Mouse (Mus musculus): Measurements from ENCODE around the gene Unk.
A peak's percentile ranks its signal among the peaks of the same experiment; 100 is the strongest.

- no peak for TF ChIP-seq RCOR1 (IDR thresholded peaks at IDR 0.05; ENCODE audit: low read depth, low read length)
- no peak; a peak in 1 of 6 replicates for TF ChIP-seq CTCF (IDR thresholded peaks at IDR 0.05 in 2 of 3, conservative IDR thresholded peaks at IDR 0.05 in 1 of 3; ENCODE audit: control insufficient read depth in 1 of 3, insufficient read depth in 1 of 3, low read depth in 2 of 3, low read length in 3 of 3, poor library complexity in 1 of 3, severe bottlenecking in 1 of 3)
- TF ChIP-seq MYC (IDR thresholded peaks at IDR 0.05; ENCODE audit: low read depth, low read length): no peak
- peak; percentile 74 for TF ChIP-seq POLR2AphosphoS2 (IDR thresholded peaks at IDR 0.05; ENCODE audit: low read length)
- no peak for TF ChIP-seq USF2 (IDR thresholded peaks at IDR 0.05; ENCODE audit: borderline replicate concordance in 1 of 2, insufficient read depth in 1 of 2, low read depth in 1 of 2, low read length in 2 of 2)
- peak; percentile 41 to 64; a peak in 2 of 4 replicates for TF ChIP-seq POLR2A (IDR thresholded peaks at IDR 0.05; ENCODE audit: control insufficient read depth in 1 of 2, insufficient read depth in 1 of 2, low read depth in 1 of 2, low read length in 2 of 2, poor library complexity in 1 of 2)
- peak; percentile 27; the same call in 1 of the 2 replicates for TF ChIP-seq ELF1 (IDR thresholded peaks at IDR 0.05; ENCODE audit: low read depth, low read length)
- TF ChIP-seq TBP (IDR thresholded peaks at IDR 0.05; ENCODE audit: low read depth, low read length): no peak
- no peak; the same call in 1 of the 2 replicates for TF ChIP-seq TAL1 (IDR thresholded peaks at IDR 0.05; ENCODE audit: low read length)
- TF ChIP-seq ZC3H11A (IDR thresholded peaks at IDR 0.05; ENCODE audit: low read depth, low read length): no peak
Measured at GRCm38 (mm10) chr11:116074436-116074991, 44.4 kb downstream of the Unk start.

All from MEL (cell line).